Mouse (Mus musculus) left cerebral cortex, postnatal 36 days (tissue): Measurements from ENCODE around the gene Coasy. TPM values are rescaled to one million over a fixed set of nuclear protein-coding genes. Genes with fewer than 3 reads are reported as not detected.

Experiments used
- DNase-seq, 2 experiments: peaks; one replicate each; pipeline ENCODE4 v3.0.0; 2021 to 2022; ENCODE audit warnings: low spot score in 2 of 2, mixed read lengths in 1 of 2
- intact Hi-C: fragments of 180-260 bp; cut with DNase I; formaldehyde crosslinking; loops from one replicate; pipeline ENCODE4 v1.15.1; 2025
- total RNA-seq, 2 experiments: library from RNA; stranded (reverse); gene quantifications; 2 replicates each; pipeline ENCODE4 v1.2.3; 2021

The Coasy gene
- total RNA-seq, 2 experiments from 2014 or later = 22.7 to 26.3 TPM

- intact Hi-C loops = no loop called here
- DNase-seq = no peak
Measured at GRCm38 (mm10) chr11:101061049-101061448, 21.3 kb upstream of the Coasy start.

- DNase-seq = peak in 1 of 2 experiments; percentile 56
- intact Hi-C loops = no loop called here
Measured at GRCm38 (mm10) chr11:101062165-101062884, 20.0 kb upstream of the Coasy start.

GRCm38 (mm10) chr11:101062971-101063675 lies 19.2 kb upstream of the Coasy start:
- DNase-seq = no peak
- intact Hi-C loops = no loop called here

- no peak for DNase-seq
- intact Hi-C loops = no loop called here
Measured at GRCm38 (mm10) chr11:101063676-101064327, 18.6 kb upstream of the Coasy start.

GRCm38 (mm10) chr11:101064462-101064861 lies 17.9 kb upstream of the Coasy start:
- DNase-seq = no peak
- intact Hi-C loops = no loop called here

- intact Hi-C loops = loop anchor here (5.0 kb wide), 1 partner anchor 178 kb away; no protein-coding TSS in a partner anchor
- no peak for DNase-seq
Measured at GRCm38 (mm10) chr11:101065002-101065401, 17.4 kb upstream of the Coasy start.

- intact Hi-C loops = loop anchor here (2.0 to 5.0 kb wide), 2 partner anchors 84 to 179 kb away; no protein-coding TSS in a partner anchor
- DNase-seq = peak; percentile 63 to 80
Measured at GRCm38 (mm10) chr11:101066549-101067412, 15.6 kb upstream of the Coasy start.

GRCm38 (mm10) chr11:101069391-101070188 lies 12.8 kb upstream of the Coasy start, which contains the start of gene Naglu:
Gene Naglu (plus strand): TSS chr11:101070012.
- intact Hi-C loops = loop anchor here (5.0 kb wide), 1 partner anchor 182 kb away; no protein-coding TSS in a partner anchor
- DNase-seq = peak; percentile 94 to 95

GRCm38 (mm10) chr11:101070189-101070527 lies 12.2 kb upstream of the Coasy start:
- intact Hi-C loops = no loop called here
- DNase-seq = no peak

GRCm38 (mm10) chr11:101070987-101071386 lies 11.4 kb upstream of the Coasy start:
- DNase-seq = no peak
- intact Hi-C loops = no loop called here

- intact Hi-C loops = no loop called here
- DNase-seq = no peak
Measured at GRCm38 (mm10) chr11:101071810-101072428, 10.4 kb upstream of the Coasy start.

- intact Hi-C loops = no loop called here
- no peak for DNase-seq
Measured at GRCm38 (mm10) chr11:101078121-101078520, 4.2 kb upstream of the Coasy start, which contains the start of gene Hsd17b1. Gene Hsd17b1 (plus strand): TSS chr11:101078411.

- DNase-seq = no peak
- intact Hi-C loops = no loop called here
Measured at GRCm38 (mm10) chr11:101079746-101080145, 2.6 kb upstream of the Coasy start.

GRCm38 (mm10) chr11:101080421-101080820 lies 1.9 kb upstream of the Coasy start:
- no peak for DNase-seq
- intact Hi-C loops = no loop called here

GRCm38 (mm10) chr11:101081659-101082058 lies 706 bp upstream of the Coasy start:
- intact Hi-C loops = no loop called here
- DNase-seq = no peak

GRCm38 (mm10) chr11:101083083-101083697 lies 825 bp downstream of the Coasy start:
- intact Hi-C loops = no loop called here
- DNase-seq = no peak

- intact Hi-C loops = no loop called here
- no peak for DNase-seq
Measured at GRCm38 (mm10) chr11:101084246-101084645, 1.9 kb downstream of the Coasy start.

- intact Hi-C loops = no loop called here
Measured at GRCm38 (mm10) chr11:101084811-101085210, 2.4 kb downstream of the Coasy start.

More at GRCm38 (mm10) chr11:101084811-101085210, 2.4 kb downstream of the Coasy start:
- no peak for DNase-seq
